Mouse (Mus musculus): ENCODE data around the gene Ppp1r18. TPM values are rescaled to one million over a fixed set of nuclear protein-coding genes. Genes with fewer than 3 reads are reported as not detected.
A peak's percentile ranks its signal among the peaks of the same experiment; 100 is the strongest.

Gene Ppp1r18
- polyA plus RNA-seq, 1 experiment: 46.2 TPM

GRCm38 (mm10) chr17:35850974-35851373 is 14.4 kb upstream of the Ppp1r18 start:
- no peak for TF ChIP-seq TCF3 (IDR thresholded peaks at IDR 0.05; ENCODE audit: insufficient read length, low read depth)
- no peak for TF ChIP-seq MYOG (IDR thresholded peaks at IDR 0.05; ENCODE audit: control insufficient read depth in 1 of 3, insufficient read depth in 1 of 3, insufficient read length in 2 of 3, low read depth in 2 of 3)
- TF ChIP-seq TCF12 (IDR thresholded peaks at IDR 0.05; ENCODE audit: insufficient read depth, poor library complexity, severe bottlenecking): no peak
- TF ChIP-seq SRF (IDR thresholded peaks at IDR 0.05; ENCODE audit: control insufficient read depth, insufficient read length, low read depth): no peak
- TF ChIP-seq REST (IDR thresholded peaks at IDR 0.05; ENCODE audit: insufficient read depth, insufficient read length): no peak
- no peak for TF ChIP-seq CEBPB (IDR thresholded peaks at IDR 0.05; ENCODE audit: insufficient read depth, poor library complexity, severe bottlenecking)
- TF ChIP-seq POLR2A (IDR thresholded peaks at IDR 0.05; ENCODE audit: insufficient read length, low read depth): no peak
- TF ChIP-seq USF1 (IDR thresholded peaks at IDR 0.05; ENCODE audit: low read depth): no peak
- no peak for TF ChIP-seq E2F4 (IDR thresholded peaks at IDR 0.05; ENCODE audit: insufficient read depth)
- no peak for TF ChIP-seq MAX (IDR thresholded peaks at IDR 0.05; ENCODE audit: low read depth)
- TF ChIP-seq POLR2AphosphoS2 (IDR thresholded peaks at IDR 0.05; ENCODE audit: insufficient read length, low read depth): no peak
- no peak for TF ChIP-seq MYOD1 (IDR thresholded peaks at IDR 0.05; ENCODE audit: control insufficient read depth in 1 of 3, insufficient read length in 2 of 3, low read depth in 2 of 3)
- no peaks in the 10 kb centered on the region for H3K27me3 ChIP-seq (ENCODE audit: control insufficient read depth, insufficient read depth, insufficient read length)
- no peaks in the 10 kb centered on the region for H3K79me2 ChIP-seq (ENCODE audit: control insufficient read depth, insufficient read depth)
- H3K36me3 ChIP-seq (ENCODE audit: control insufficient read depth, insufficient read depth): peaks cover 17% of the 10 kb centered on the region
- no peak overlapping the region for H3K4me3 ChIP-seq
- H3K4me2 ChIP-seq (ENCODE audit: low read depth): no peak overlapping the region
- H3ac ChIP-seq (ENCODE audit: control insufficient read depth, insufficient read length): no peak overlapping the region

- TF ChIP-seq POLR2AphosphoS2 (IDR thresholded peaks at IDR 0.05; ENCODE audit: insufficient read length, low read depth) (no peak), REST (IDR thresholded peaks at IDR 0.05; ENCODE audit: insufficient read depth, insufficient read length) (no peak), TCF3 (IDR thresholded peaks at IDR 0.05; ENCODE audit: insufficient read length, low read depth) (no peak), POLR2A (IDR thresholded peaks at IDR 0.05; ENCODE audit: insufficient read length, low read depth) (no peak)
- H3K36me3 ChIP-seq (ENCODE audit: control insufficient read depth, insufficient read depth): no peaks in the 10 kb centered on the region
Observed at GRCm38 (mm10) chr17:35859371-35859770, 6.0 kb upstream of the Ppp1r18 start.

GRCm38 (mm10) chr17:35859835-35860234 is 5.6 kb upstream of the Ppp1r18 start:
- H3ac ChIP-seq (ENCODE audit: control insufficient read depth, insufficient read length): no peak overlapping the region
- H3K36me3 ChIP-seq (ENCODE audit: control insufficient read depth, insufficient read depth): no peaks in the 10 kb centered on the region
- TF ChIP-seq USF1 (IDR thresholded peaks at IDR 0.05; ENCODE audit: low read depth): no peak
- no peaks in the 10 kb centered on the region for H3K27me3 ChIP-seq (ENCODE audit: control insufficient read depth, insufficient read depth, insufficient read length)
- H3K79me2 ChIP-seq (ENCODE audit: control insufficient read depth, insufficient read depth): no peaks in the 10 kb centered on the region
- no peak overlapping the region for H3K4me3 ChIP-seq
- H3K4me2 ChIP-seq (ENCODE audit: low read depth): no peak overlapping the region

More at GRCm38 (mm10) chr17:35859371-35859770, 6.0 kb upstream of the Ppp1r18 start:
- H3K4me2 ChIP-seq (ENCODE audit: low read depth): no peak overlapping the region
- no peak overlapping the region for H3ac ChIP-seq (ENCODE audit: control insufficient read depth, insufficient read length)
- H3K27me3 ChIP-seq (ENCODE audit: control insufficient read depth, insufficient read depth, insufficient read length): no peaks in the 10 kb centered on the region
- H3K4me3 ChIP-seq: no peak overlapping the region
- no peaks in the 10 kb centered on the region for H3K79me2 ChIP-seq (ENCODE audit: control insufficient read depth, insufficient read depth)

- H3ac ChIP-seq (ENCODE audit: control insufficient read depth, insufficient read length): peak overlapping the region; percentile 15
- peak overlapping the region; percentile 38 for H3K4me3 ChIP-seq
- TF ChIP-seq POLR2AphosphoS2 (IDR thresholded peaks at IDR 0.05; ENCODE audit: insufficient read length, low read depth): no peak
- TF ChIP-seq E2F4 (IDR thresholded peaks at IDR 0.05; ENCODE audit: insufficient read depth): no peak
- TF ChIP-seq USF1 (IDR thresholded peaks at IDR 0.05; ENCODE audit: low read depth): no peak
- no peak for TF ChIP-seq CEBPB (IDR thresholded peaks at IDR 0.05; ENCODE audit: insufficient read depth, poor library complexity, severe bottlenecking)
- TF ChIP-seq REST (IDR thresholded peaks at IDR 0.05; ENCODE audit: insufficient read depth, insufficient read length): no peak
- no peak for TF ChIP-seq MYOG (IDR thresholded peaks at IDR 0.05; ENCODE audit: control insufficient read depth in 1 of 3, insufficient read depth in 1 of 3, insufficient read length in 2 of 3, low read depth in 2 of 3)
- no peak for TF ChIP-seq TCF3 (IDR thresholded peaks at IDR 0.05; ENCODE audit: insufficient read length, low read depth)
- no peak for TF ChIP-seq TCF12 (IDR thresholded peaks at IDR 0.05; ENCODE audit: insufficient read depth, poor library complexity, severe bottlenecking)
- H3K27me3 ChIP-seq (ENCODE audit: control insufficient read depth, insufficient read depth, insufficient read length): no peaks in the 10 kb centered on the region
- no peaks in the 10 kb centered on the region for H3K36me3 ChIP-seq (ENCODE audit: control insufficient read depth, insufficient read depth)
- H3K79me2 ChIP-seq (ENCODE audit: control insufficient read depth, insufficient read depth): no peaks in the 10 kb centered on the region
- H3K4me2 ChIP-seq (ENCODE audit: low read depth): peak overlapping the region; percentile 96
Observed at GRCm38 (mm10) chr17:35860831-35861197, 4.6 kb upstream of the Ppp1r18 start.

- Histone ChIP-seq H3K27me3 (ENCODE audit: control insufficient read depth, insufficient read depth, insufficient read length) (no peaks in the 10 kb centered on the region), H3K36me3 (ENCODE audit: control insufficient read depth, insufficient read depth) (no peaks in the 10 kb centered on the region), H3ac (ENCODE audit: control insufficient read depth, insufficient read length) (peak within 1 kb of the TSS; percentile 15), H3K4me3 (peak within 1 kb of the TSS; percentile 38), H3K4me2 (ENCODE audit: low read depth) (peak within 1 kb of the TSS; percentile 96), H3K79me2 (ENCODE audit: control insufficient read depth, insufficient read depth) (no peaks in the 10 kb centered on the region)
- TF ChIP-seq E2F4 (IDR thresholded peaks at IDR 0.05; ENCODE audit: insufficient read depth) (peak; percentile 75), TCF12 (IDR thresholded peaks at IDR 0.05; ENCODE audit: insufficient read depth, poor library complexity, severe bottlenecking) (no peak), MYOG (IDR thresholded peaks at IDR 0.05; ENCODE audit: control insufficient read depth in 1 of 3, insufficient read depth in 1 of 3, insufficient read length in 2 of 3, low read depth in 2 of 3) (peak; percentile 46 to 81 (median 60)), POLR2A (IDR thresholded peaks at IDR 0.05; ENCODE audit: insufficient read length, low read depth) (peak; percentile 87), REST (IDR thresholded peaks at IDR 0.05; ENCODE audit: insufficient read depth, insufficient read length) (no peak), MYOD1 (IDR thresholded peaks at IDR 0.05; ENCODE audit: control insufficient read depth in 1 of 3, insufficient read length in 2 of 3, low read depth in 2 of 3) (peak in 2 of 3 experiments; percentile 49 to 75), USF1 (IDR thresholded peaks at IDR 0.05; ENCODE audit: low read depth) (no peak), POLR2AphosphoS2 (IDR thresholded peaks at IDR 0.05; ENCODE audit: insufficient read length, low read depth) (peak; percentile 92)
Observed at GRCm38 (mm10) chr17:35861198-35861857, 4.1 kb upstream of the Ppp1r18 start, which contains the start of gene Nrm. Gene Nrm, plus strand, starts transcription at chr17:35861318.
